Mouse (Mus musculus): Measurements from ENCODE around the gene 4930444G20Rik. TPM values are rescaled to one million over a fixed set of nuclear protein-coding genes. Genes with fewer than 3 reads are reported as not detected.

Gene 4930444G20Rik
- not detected in 2 replicates for polyA plus RNA-seq (2012; rRNA removed)

DNA sequence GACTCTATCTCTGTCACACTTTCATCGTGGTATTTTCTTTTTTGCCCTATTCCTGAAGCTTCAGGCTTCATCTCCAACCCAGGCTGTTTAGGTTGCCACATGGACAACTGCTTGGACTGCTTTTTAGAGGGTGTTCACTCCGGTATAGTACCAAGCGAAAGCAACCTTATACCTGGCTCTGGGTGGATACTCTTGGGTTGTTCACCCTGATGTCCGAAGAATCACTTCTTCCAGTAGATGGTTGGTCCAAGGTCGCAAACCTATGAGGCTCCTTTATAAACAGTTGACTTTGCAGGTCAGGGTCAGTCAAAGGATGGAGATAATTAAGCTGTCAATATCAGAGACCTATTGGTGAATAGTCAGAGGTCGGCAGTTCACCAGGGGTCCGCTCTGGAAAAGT is at the start of gene 4930444G20Rik:
Gene 4930444G20Rik (minus strand): TSS at position 101 of the 400 bp plus-strand sequence.

Other genes with a start within 250 kb of the 4930444G20Rik start
- 11.4 and 16.2 TPM in 2 replicates for gene Sgk1, start 185.9 kb downstream of the 4930444G20Rik start, polyA plus RNA-seq (2012; rRNA removed)
- 3.3 and 3.5 TPM in 2 replicates for gene E030030I06Rik, start 81.2 kb upstream of the 4930444G20Rik start, polyA plus RNA-seq (2012; rRNA removed)
- 1.1 and 1.9 TPM in 2 replicates for gene Raet1e, start 90.5 kb upstream of the 4930444G20Rik start, polyA plus RNA-seq (2012; rRNA removed)
- 0.12 TPM in 2 replicates for gene H60b, start 90.5 kb upstream of the 4930444G20Rik start, polyA plus RNA-seq (2012; rRNA removed)